Mouse (Mus musculus) splenic B cell, adult 2 months (primary cell): ENCODE measurements at regions not wholly inside any gene's neighbourhood (a gene's known extent, or its start where the extent isn't known, plus 50 kb on each side); places are given as distances from the start of the nearest gene placed in this dataset.

ENCODE experiments used
- DNase-seq: peaks from one replicate; pipeline ENCODE4 v3.0.0-alpha.2; 2011; ENCODE audit warnings: low read depth, low spot score
- H3K27me3 ChIP-seq: 2 replicates; pipeline ENCODE4 v1.6.1; 2012; ENCODE audit warnings: mild to moderate bottlenecking, low read length, moderate library complexity, mixed read lengths; ENCODE audit not compliant: control insufficient read depth, poor library complexity, insufficient read depth, severe bottlenecking
- H3K36me3 ChIP-seq: 2 replicates; pipeline ENCODE4 v1.6.1; 2012; ENCODE audit warnings: mild to moderate bottlenecking, low read length, moderate library complexity, mixed read lengths; ENCODE audit not compliant: control insufficient read depth, poor library complexity, insufficient read depth, severe bottlenecking

GRCm38 (mm10) chr10:17559980-17560379, 163.0 kb upstream of the Cited2 start:
- no peaks in the 10 kb centered on the region for H3K27me3 ChIP-seq
- DNase-seq: peak; percentile 37
- no peaks in the 10 kb centered on the region for H3K36me3 ChIP-seq

DNA sequence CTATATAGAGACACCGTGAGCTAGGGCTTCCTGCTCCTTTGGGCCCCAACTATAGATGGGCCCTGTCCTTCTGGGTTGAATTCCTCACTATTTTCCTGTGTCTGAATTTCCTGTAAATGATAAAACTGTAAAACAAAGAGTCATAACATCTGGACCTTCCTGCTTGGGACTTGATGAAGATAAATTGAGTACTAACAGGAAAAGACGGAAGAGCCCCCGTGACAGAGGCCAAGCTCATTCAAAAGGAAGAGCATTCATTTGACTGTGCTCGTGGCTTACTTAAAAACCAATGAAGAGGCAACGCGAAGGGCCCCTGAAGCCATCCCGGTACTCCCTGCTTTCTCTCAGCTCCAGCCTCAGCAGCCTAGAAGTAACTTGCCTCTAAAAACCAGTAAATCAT, 161.6 kb upstream of the Cited2 start:
- H3K27me3 ChIP-seq: no peaks in the 10 kb centered on the region
- no peak for DNase-seq
- H3K36me3 ChIP-seq: no peaks in the 10 kb centered on the region

- DNase-seq: no peak
- H3K36me3 ChIP-seq: no peaks in the 10 kb centered on the region
- no peaks in the 10 kb centered on the region for H3K27me3 ChIP-seq
These were observed 161.0 kb upstream of the Cited2 start for GRCm38 (mm10) chr10:17561977-17562376.

- no peak for DNase-seq
These were observed 160.3 kb upstream of the Cited2 start for GRCm38 (mm10) chr10:17562410-17563350.

GRCm38 (mm10) chr10:17563351-17563749, 159.7 kb upstream of the Cited2 start:
- Histone ChIP-seq H3K27me3 (no peaks in the 10 kb centered on the region), H3K36me3 (no peaks in the 10 kb centered on the region)
- no peak for DNase-seq

More at GRCm38 (mm10) chr10:17562410-17563350, 160.3 kb upstream of the Cited2 start:
- no peaks in the 10 kb centered on the region for H3K27me3 ChIP-seq
- no peaks in the 10 kb centered on the region for H3K36me3 ChIP-seq

- no peaks in the 10 kb centered on the region for H3K27me3 ChIP-seq
- DNase-seq: peak; percentile 38
- no peaks in the 10 kb centered on the region for H3K36me3 ChIP-seq
These were observed 158.0 kb upstream of the Cited2 start for GRCm38 (mm10) chr10:17564895-17565620.

GRCm38 (mm10) chr10:17566975-17567374, 156.0 kb upstream of the Cited2 start:
- no peaks in the 10 kb centered on the region for H3K27me3 ChIP-seq
- DNase-seq: peak; percentile 36

DNA sequence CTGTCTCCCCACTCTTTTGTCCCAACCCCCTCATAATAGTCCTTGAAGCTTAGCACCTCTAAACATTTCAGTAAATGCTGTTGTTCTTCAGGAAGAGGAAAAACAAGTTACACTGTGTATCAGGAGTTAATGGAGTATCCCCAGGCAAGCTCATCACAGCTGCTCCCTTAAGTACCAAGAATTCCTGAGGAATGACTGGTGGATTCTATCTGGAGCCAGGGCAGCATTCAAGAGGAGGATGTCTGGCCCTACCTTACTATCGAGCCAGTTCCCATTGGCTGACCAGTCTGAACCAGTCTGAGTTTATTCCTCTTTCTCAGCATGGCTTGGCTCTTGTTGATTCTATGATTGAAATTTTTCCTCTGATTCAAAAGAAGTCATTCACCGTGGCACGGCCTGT, 155.4 kb upstream of the Cited2 start:
- DNase-seq: no peak
- H3K27me3 ChIP-seq: no peaks in the 10 kb centered on the region
- H3K36me3 ChIP-seq: no peaks in the 10 kb centered on the region

More at GRCm38 (mm10) chr10:17566975-17567374, 156.0 kb upstream of the Cited2 start:
- no peaks in the 10 kb centered on the region for H3K36me3 ChIP-seq

DNA sequence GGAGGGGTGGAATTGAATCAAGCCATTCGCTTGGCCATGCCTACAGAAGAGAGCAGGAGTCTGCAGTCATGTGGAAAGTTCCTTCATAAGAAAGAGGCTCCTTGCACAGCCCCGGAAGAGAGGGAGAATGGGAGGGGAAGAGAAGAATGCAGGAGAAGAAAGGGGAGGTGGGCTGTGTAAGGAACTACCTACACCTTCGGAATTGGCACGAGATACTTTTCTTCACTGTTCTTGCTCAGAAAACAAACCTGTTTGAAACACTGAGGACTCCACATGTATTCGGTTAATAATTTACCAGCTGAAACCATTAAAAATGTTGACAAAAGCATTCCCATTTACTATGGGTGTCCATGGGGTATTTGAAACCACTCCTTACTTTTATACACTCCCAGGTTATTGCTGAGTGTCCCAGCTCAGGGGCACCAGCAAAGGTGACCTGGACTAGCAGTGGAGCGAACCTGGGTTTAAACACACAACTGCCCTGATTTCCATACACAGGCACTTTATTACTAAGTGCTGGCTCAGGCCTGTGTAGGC, 153.4 kb upstream of the Cited2 start:
- Histone ChIP-seq H3K36me3 (no peaks in the 10 kb centered on the region), H3K27me3 (no peaks in the 10 kb centered on the region)

GRCm38 (mm10) chr10:17574894-17575293, 148.1 kb upstream of the Cited2 start:
- no peak for DNase-seq
- Histone ChIP-seq H3K27me3 (0 out of 2 replicates have a peak, but pooled peaks cover 2% of the 10 kb centered on the region), H3K36me3 (no peaks in the 10 kb centered on the region)

More for the DNA sequence above, 153.4 kb upstream of the Cited2 start:
- no peak for DNase-seq

DNA sequence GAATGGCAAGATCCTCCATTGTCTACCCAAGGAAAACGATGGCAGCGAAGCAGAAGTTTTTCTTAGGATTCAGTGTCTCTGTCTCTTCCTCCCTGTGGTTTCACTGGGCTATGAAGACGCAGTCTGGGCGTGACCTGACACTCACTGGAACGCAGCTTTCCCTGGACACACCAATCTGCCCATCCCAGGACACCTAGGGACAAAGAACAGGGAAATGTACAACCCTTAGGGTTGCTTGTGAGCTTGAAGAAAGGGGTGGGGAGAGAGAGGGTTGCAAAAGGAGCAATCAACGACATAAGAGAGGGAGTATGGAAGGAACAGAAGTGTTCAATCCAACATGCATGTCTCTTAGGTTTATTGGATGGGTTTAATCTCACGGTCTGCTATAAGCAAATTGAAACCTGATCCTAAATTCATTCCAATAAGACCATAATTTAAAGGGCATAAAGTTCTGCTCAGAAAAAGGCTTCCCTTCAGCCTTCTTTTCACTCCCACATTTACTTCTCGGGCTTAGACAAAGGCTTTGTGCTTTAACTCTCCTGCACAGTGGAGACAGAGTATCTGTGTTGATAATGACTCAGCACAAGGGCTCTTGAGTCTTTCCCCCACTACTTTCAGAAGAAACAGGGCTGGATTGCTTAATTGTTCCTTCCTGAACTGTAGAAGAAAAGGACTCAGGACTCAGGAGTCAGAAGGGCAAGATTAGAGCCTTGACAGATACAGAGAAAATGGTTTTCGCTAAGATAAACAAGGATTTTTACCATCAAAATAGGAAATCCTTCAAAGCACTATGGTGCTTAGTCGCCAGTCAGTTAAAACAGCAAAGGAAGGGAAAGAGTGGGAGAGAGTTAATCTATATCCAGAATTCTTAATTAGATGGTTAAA, 147.3 kb upstream of the Cited2 start:
- Histone ChIP-seq H3K36me3 (no peaks in the 10 kb centered on the region), H3K27me3 (0 out of 2 replicates have a peak, but pooled peaks cover 2% of the 10 kb centered on the region)
- no peak for DNase-seq

DNA sequence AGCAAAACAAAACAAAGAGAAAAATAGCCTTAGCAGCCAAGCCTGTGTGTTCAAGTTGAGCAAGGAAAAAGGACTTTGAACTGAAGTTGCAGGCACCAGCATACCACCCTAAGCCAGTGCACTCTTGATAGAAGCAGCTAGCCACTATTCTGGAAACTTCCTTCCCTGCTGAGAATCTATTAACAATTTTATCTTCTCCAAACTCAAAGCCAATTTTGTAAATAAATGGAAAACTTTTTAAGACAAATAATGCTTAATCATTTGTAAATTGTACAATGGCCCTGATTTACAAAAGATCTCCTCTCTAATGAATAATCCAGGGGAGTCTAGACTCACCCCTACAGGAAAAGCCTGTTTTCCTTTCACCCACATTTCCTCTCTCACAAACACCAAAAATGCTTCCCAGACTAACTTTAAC, 146.7 kb upstream of the Cited2 start:
- H3K27me3 ChIP-seq: 0 out of 2 replicates have a peak, but pooled peaks cover 2% of the 10 kb centered on the region
- no peak for DNase-seq
- no peaks in the 10 kb centered on the region for H3K36me3 ChIP-seq

DNA sequence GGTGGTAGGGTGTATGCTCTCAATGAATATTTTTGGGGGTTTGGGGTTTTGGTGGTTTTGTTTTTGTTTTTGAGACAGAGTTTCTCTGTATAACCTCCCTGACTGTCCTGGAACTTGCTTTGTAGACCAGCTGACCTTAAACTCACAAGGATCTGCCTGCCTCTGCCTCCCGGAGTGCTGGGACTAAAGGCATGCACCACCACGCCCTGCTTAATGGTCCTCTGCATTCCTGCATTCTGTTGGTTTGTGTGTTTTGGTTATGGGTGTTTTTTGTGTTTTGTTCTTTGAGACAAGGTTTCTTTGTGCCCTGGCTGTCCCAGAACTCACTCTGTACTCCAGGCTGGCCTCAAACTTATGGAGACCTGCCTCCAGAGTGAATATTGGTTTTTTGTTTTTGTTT, 143.6 kb upstream of the Cited2 start:
- Histone ChIP-seq H3K27me3 (0 out of 2 replicates have a peak, but pooled peaks cover 2% of the 10 kb centered on the region), H3K36me3 (no peaks in the 10 kb centered on the region)
- no peak for DNase-seq

DNA sequence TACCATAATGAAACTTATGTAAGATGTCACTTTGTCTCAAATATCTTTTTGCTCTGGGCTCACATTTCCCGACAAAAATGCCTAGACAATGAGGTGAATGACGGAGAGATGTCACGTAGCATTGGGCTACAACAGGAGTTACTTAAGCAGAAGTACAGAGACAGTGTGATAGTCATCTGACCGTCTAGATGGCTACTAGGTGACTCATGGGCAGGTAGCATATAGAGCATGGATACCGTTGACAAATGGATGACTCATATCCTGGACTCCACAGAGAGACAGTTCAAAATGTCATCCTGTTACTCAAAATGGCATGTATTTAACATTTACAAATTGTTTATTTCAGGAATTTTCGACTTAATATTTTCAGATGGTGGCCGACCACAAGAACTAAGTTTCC, 138.2 kb upstream of the Cited2 start:
- DNase-seq: no peak
- Histone ChIP-seq H3K36me3 (no peaks in the 10 kb centered on the region), H3K27me3 (no peaks in the 10 kb centered on the region)
